Mouse (Mus musculus): ENCODE measurements around the gene Pard3.

- TF ChIP-seq CTCF (IDR thresholded peaks at IDR 0.05; ENCODE audit: insufficient read depth, low read length) (no peak), POLR2A (IDR thresholded peaks at IDR 0.05; ENCODE audit: borderline replicate concordance, extremely low read depth, low read depth, low read length) (no peak)
Observed at GRCm38 (mm10) chr8:127125686-127126683, 62.3 kb downstream of the Pard3 start.

Measured in lung, adult 2 months (tissue).